Mouse (Mus musculus): ENCODE measurements around the gene Pacsin2.
"Not testable (repeated sequence)": the region's sequence is repeated elsewhere in the genome, so short reads cannot be mapped to it uniquely, and the experiment has no call there.

The Pacsin2 gene

DNA sequence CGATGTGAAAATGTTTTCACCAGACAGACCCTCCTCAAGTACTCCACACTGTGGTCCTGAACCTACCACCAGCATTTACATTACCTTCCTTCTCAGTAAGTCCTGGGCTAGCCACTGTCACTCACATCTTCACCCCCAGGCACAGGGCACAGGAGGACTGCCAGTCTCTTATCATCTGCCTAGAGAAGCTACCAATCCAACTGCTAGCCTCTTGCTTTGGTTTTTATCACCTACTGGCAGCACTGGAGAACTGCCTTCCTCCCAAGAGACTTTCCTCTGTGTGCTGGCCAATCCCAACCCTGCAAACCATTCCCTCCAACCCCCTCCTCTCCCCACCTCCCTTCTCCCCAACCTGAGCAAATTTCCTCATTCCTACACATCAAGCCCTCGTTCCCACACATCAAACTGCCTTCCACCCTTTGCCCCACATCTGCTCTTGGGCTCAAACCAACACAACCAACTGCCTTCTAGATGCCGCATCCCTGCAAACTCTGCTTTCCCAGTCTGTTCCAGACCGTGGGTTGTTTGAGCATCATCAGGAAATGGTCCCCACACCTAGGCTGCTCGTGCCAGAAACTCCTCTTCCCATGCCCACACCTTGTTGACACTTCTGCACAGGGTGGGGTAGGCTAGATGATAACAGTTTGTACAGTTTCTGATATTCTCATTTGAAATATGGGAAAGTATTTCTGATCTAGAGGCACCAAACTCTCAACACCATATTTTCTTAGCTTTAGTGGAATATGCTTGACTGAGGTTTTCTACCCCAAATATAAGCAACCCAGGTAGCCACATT, 40.6 kb downstream of the Pacsin2 start:
- DNase-seq (ENCODE audit: low spot score): no peak

DNA sequence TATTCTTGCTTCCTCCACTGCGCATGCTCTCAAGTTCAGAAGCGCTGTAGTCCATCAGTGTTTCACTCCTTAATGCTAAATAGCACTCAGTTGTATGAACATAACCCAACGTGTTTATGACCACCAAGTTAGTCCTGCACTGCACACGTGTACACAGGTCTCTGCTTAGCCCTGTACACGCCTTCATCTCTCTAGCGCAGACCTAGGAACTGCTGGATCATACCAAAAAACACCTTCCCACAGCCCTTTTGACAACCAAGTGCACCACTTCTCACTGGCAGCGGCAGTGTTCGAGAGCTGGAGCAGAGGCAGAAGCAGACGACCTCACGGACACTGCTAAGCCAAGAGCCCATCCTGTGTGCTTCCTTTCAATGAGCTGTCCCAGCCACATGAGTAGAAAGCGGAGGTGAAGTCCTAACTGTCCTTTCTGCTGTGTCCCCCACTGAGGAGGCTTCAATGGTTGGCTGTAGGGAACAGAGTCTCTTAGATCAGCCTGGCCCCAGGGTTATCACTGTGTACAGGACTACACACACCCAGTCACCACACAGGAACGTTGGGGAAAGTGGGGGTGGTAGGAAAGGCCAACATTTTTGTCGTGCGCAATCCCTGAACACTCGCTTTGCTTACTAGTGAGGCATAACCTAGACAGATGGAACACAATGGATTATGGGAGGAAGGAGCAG, 42.0 kb downstream of the Pacsin2 start:
- no peak for DNase-seq (ENCODE audit: low spot score)

GRCm38 (mm10) chr15:83419562-83419961, 44.8 kb downstream of the Pacsin2 start:
- no peak for DNase-seq (ENCODE audit: low spot score)

DNA sequence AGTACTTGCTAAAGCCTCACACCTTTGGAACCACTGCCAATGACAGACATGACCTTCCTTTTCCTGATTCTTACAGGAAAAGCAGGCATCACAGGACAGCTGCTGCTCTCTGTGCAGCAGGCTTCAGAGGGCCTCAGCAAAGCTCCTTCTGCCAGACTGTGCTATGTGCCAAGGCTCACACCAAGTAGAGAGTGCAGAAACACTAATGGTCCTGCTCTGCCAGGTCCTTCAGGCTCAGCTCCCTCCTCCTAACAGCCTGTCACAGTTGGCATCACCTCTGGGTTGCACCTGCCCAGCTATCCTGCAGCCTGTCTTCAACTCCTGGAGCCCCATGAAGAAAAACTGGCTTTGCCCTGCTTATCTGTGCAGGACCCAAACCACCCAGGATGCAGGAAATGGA, 45.7 kb downstream of the Pacsin2 start:
- no peak for DNase-seq (ENCODE audit: low spot score)

DNA sequence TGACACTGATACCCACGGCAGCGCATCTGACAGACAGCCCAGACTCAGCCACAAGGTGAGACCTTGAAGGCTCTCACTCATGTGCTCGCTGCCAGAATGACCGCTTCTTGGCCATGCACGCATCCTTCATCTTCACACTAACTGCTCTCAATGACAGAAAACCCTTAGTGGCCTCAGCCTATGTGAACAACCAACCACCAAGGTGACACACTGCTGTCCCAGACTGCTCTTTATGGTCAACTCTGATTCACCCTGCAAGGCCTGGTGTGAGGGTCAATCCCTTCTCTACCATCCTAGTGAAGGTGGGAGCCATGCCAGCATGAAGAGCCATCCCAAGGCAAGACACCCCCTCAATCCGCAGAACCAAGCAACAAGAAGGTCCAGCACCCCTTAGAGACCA, 46.5 kb downstream of the Pacsin2 start:
- DNase-seq (ENCODE audit: low spot score): no peak

DNA sequence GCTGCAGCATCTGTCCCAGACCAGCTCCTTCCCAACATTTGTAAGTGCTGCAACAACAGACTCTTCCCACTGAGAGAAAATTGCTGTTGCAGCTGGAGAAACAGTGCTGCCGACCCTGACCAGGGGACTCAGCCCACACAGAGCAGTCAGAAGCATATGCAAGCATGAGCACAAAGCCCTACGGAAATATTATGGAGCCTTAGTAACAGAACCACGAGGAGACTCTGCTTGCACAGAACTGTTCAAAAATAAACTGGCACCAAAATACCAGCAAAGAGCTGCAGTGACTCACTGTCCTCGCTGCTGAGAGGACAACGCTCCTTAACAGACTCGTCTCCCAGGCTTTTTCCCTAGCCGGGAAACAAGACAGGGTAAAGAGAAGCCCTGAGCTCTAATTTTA, 47.0 kb downstream of the Pacsin2 start:
- DNase-seq (ENCODE audit: low spot score): no peak

GRCm38 (mm10) chr15:83415391-83415790, 49.0 kb downstream of the Pacsin2 start:
- DNase-seq (ENCODE audit: low spot score): no peak

GRCm38 (mm10) chr15:83411616-83412015, 52.8 kb downstream of the Pacsin2 start:
- no peak for DNase-seq (ENCODE audit: low spot score)

- no peak for DNase-seq (ENCODE audit: low spot score)
Observed at GRCm38 (mm10) chr15:83410735-83411134, 53.7 kb downstream of the Pacsin2 start.

DNA sequence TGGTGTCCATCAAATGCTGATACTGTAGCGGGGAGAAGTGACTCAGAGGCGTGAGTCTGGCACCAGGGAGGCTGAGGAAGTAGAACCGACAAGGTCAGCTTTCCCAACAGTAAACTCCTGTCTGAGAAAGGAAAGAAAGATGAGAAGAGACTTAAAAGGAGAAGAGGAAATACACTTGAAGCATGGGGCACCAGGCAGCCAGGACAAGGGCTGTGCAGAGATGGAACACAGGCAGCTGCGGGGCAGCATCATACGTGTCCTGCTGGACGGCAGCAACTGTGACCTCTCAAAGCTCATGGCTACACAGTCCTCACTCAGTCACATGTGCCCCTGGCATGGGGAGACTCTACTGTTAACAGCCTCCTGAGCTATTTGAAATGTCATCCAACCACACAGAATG, 54.1 kb downstream of the Pacsin2 start:
- DNase-seq (ENCODE audit: low spot score): no peak

GRCm38 (mm10) chr15:83408692-83409442, 55.5 kb downstream of the Pacsin2 start:
- no peak for DNase-seq (ENCODE audit: low spot score)

- DNase-seq (ENCODE audit: low spot score): no peak
Observed at GRCm38 (mm10) chr15:83408216-83408615, 56.2 kb downstream of the Pacsin2 start.

DNA sequence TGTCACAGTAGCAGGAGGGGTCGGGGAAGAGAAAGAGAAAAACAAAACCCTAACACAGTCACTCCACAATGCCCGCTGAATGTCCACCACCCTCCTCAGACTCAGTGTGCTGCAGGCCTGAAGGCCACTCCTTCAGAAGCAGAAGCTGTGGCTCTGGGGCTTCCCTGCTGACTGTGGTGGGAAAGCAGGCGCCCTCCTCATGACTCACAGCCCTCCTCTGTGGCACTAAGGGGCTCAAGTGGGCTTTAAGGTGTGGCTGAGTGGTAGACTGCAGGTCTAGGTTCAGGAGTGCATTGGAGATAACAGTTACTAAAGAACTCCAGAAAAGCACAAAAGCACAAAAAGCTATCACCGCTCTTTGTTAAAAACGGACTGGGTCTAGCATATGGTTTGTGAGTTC, 56.9 kb downstream of the Pacsin2 start:
- DNase-seq (ENCODE audit: low spot score): no peak

DNA sequence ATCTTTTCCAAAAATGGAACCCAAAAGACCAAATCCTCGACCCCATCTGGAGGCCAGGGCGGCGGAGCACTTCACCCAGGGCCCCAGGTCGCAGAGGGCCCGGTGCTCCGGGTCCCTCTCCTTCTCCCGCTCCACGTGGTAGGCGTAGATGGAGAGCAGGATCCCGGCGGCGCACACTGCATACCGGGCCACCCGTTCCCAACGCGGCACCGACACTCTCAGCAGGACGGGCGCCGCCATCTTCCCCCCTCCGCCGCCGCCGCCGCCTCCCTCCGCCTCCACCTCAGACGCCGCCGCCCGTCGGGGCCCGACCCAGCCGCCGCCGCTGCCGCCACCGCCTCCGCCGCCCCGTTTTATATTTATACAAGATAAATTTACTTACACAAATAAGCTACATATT, 58.5 kb downstream of the Pacsin2 start:
- DNase-seq (ENCODE audit: low spot score): not testable (repeated sequence)

GRCm38 (mm10) chr15:83404008-83404407, 60.4 kb downstream of the Pacsin2 start:
- DNase-seq (ENCODE audit: low spot score): no peak

GRCm38 (mm10) chr15:83403016-83403415, 61.4 kb downstream of the Pacsin2 start:
- DNase-seq (ENCODE audit: low spot score): no peak

- no peak for DNase-seq (ENCODE audit: low spot score)
Observed at GRCm38 (mm10) chr15:83392722-83393121, 71.7 kb downstream of the Pacsin2 start.

DNA sequence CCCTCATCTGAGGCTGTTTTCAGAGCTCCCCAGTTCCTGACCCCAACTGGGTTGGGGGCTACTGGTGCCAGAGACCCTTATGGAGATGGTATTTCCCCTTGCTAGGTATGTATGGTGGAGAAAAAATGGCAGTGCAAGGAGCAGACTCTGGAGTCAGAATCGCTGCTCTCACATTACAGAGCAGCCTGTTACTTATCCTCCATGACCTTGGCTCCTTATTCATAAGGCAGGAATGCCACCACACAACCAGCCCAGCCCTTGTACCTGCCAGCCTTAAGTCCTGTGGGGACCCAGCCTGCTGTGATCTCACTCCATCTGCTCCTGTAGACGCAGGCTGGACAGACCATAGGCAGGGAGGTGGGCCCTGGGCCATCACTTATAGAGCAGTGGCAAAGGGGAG, 76.5 kb downstream of the Pacsin2 start:
- no peak for DNase-seq (ENCODE audit: low spot score)

DNA sequence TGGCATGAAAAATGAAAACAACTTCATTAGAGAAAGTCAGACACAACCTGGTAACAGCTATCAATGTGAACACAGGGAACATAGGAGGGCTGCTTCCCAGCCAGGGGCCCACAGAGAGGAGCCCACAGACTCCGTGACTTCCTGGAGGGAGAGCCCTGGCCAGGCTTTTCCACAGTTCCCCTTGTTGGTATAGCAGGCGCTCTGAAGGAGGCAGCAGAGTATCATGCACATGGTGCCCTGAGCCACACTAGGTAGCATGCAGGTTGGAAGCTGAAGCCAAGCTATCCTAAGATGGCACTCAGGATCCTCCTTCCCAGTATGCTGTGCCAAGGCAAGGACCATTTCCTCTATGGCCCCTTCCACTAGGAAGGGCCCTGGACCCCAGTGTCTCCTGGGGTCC, 80.8 kb downstream of the Pacsin2 start:
- no peak for DNase-seq (ENCODE audit: low spot score)

- no peak for DNase-seq (ENCODE audit: low spot score)
Observed at GRCm38 (mm10) chr15:83383136-83383535, 81.3 kb downstream of the Pacsin2 start.

DNA sequence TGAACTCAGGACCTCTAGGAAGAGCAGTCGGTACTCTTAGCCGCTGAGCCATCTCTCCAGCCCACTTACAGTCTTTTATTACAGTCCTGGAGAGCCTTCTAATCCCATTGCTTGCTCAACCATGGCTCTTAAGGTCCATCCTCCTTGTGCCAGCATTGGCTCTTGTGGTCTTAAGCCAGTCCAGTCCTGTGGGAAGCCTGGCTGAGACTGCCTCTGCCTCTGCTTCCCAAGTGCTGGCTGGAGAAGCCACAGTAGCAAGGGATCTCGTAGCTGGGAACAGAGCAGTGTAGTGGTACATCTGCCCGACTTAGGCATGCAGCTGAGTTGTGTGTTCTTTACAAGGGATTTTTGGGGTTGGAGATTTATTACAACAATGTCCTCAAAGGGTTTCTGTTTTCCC, 81.9 kb downstream of the Pacsin2 start:
- no peak for DNase-seq (ENCODE audit: low spot score)

DNA sequence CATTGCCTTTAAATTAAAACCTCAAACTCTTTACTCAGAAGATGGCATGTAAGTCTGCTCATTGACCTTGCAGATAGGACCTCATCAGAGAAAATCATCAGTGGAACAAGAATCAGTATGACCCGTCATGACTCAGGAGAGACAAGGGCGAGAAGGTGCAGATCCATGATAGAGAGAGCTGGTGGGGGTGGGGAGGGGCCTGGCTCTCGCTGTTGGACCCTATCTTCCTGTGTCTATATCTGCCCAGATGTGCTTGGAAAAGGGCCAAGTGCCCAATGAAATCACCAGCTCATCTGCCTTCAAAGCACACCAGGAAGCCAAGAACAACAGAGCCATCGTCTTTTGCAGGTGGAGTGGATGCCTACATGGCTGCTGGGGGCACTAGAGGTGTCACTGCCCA, 87.3 kb downstream of the Pacsin2 start:
- DNase-seq (ENCODE audit: low spot score): no peak

GRCm38 (mm10) chr15:83375136-83375535, 89.3 kb downstream of the Pacsin2 start:
- no peak for DNase-seq (ENCODE audit: low spot score)

All from layer of hippocampus, adult 9-10 months (tissue).